Mouse (Mus musculus) limb, embryonic 14.5 days (tissue): ENCODE measurements at regions not wholly inside any gene's neighbourhood (a gene's known extent, or its start where the extent isn't known, plus 50 kb on each side); places are given as distances from the start of the nearest gene placed in this dataset.

Experiments used
- ATAC-seq: fragments of 200-750 bp; cut with Nextera tagmentation; 2 replicates; pipeline ENCODE4 v1.8.0; 2017; ENCODE audit warnings: low read depth, moderate number of reproducible peaks, moderate TSS enrichment; ENCODE audit not compliant: low FRiP score
- DNase-seq: peaks from one replicate; pipeline ENCODE4 v3.0.0-alpha.2; 2015; ENCODE audit warnings: low spot score
- H3K27ac ChIP-seq: fragments of 300-500 bp; sonication (generic); replicated peaks from 2 replicates; pipeline ENCODE4 v1.5.1; 2014; ENCODE audit warnings: low read depth, mild to moderate bottlenecking, low read length, moderate library complexity, mixed read lengths
- H3K27me3 ChIP-seq: fragments of 300-500 bp; sonication (generic); 2 replicates; pipeline ENCODE4 v1.6.1; 2014; ENCODE audit warnings: low read length, mixed read lengths; ENCODE audit not compliant: control insufficient read depth, insufficient read depth
- H3K36me3 ChIP-seq: fragments of 300-500 bp; sonication (generic); 2 replicates; pipeline ENCODE4 v1.6.1; 2014; ENCODE audit warnings: mild to moderate bottlenecking, low read length, moderate library complexity, mixed read lengths; ENCODE audit not compliant: control insufficient read depth, insufficient read depth
- H3K4me1 ChIP-seq: fragments of 300-500 bp; sonication (generic); 2 replicates; pipeline ENCODE4 v1.6.1; 2014; ENCODE audit warnings: antibody characterized with exemption, low read length, mixed read lengths; ENCODE audit not compliant: control insufficient read depth, insufficient read depth
- H3K4me2 ChIP-seq: fragments of 300-500 bp; sonication (generic); replicated peaks from 2 replicates; pipeline ENCODE4 v1.6.1; 2014; ENCODE audit warnings: low read depth, mild to moderate bottlenecking, low read length, moderate library complexity; ENCODE audit not compliant: severe bottlenecking
- H3K4me3 ChIP-seq: fragments of 300-500 bp; sonication (generic); replicated peaks from 2 replicates; pipeline ENCODE4 v1.5.1; 2014; ENCODE audit warnings: low read length
- H3K9ac ChIP-seq: fragments of 300-500 bp; sonication (generic); 2 replicates; pipeline ENCODE4 v1.6.1; 2014; ENCODE audit warnings: mild to moderate bottlenecking, low read depth, low read length, moderate library complexity; ENCODE audit not compliant: severe bottlenecking
- H3K9me3 ChIP-seq: fragments of 300-500 bp; sonication (generic); 2 replicates; pipeline ENCODE4 v1.6.1; 2016; ENCODE audit warnings: low read length; ENCODE audit not compliant: control insufficient read depth
- POLR2A ChIP-seq: fragments of 200-500 bp; IDR thresholded peaks from 2 replicates; pipeline ENCODE4 v1.8.0; 2012; ENCODE audit warnings: inconsistent platforms, mild to moderate bottlenecking, moderate library complexity, borderline replicate concordance; ENCODE audit not compliant: insufficient read depth, insufficient read length; ENCODE audit errors: extremely low read depth
- WGBS: fragments of 180-500 bp; shearing (Covaris S2); extraction: QIAGEN DNeasy Blood & Tissue Kit; methylation state at CpG from one replicate; pipeline ENCODE4 v1.1.7; 2014; 5-methylcytosine and 5-hydroxymethylcytosine counted together

- Histone ChIP-seq H3K4me1 (no peaks in the 10 kb centered on the region), H3K4me2 (no peak overlapping the region), H3K27me3 (no peaks in the 10 kb centered on the region), H3K4me3 (no peak overlapping the region), H3K27ac (no peak overlapping the region), H3K9ac (no peak overlapping the region), H3K9me3 (no peaks in the 10 kb centered on the region), H3K36me3 (no peaks in the 10 kb centered on the region)
- WGBS, result 79% methylated on average over 2 of the region's 2 CpGs
- no peak for TF ChIP-seq POLR2A
- ATAC-seq (no peak), DNase-seq (no peak)
These were observed 141.3 kb upstream of the Sp8 start for GRCm38 (mm10) chr12:118704826-118705225.

GRCm38 (mm10) chr12:118703730-118704129 is 142.4 kb upstream of the Sp8 start:
- Histone ChIP-seq H3K27ac (no peak overlapping the region), H3K36me3 (no peaks in the 10 kb centered on the region), H3K4me1 (no peaks in the 10 kb centered on the region), H3K9ac (no peak overlapping the region), H3K9me3 (no peaks in the 10 kb centered on the region), H3K4me3 (no peak overlapping the region), H3K4me2 (no peak overlapping the region), H3K27me3 (no peaks in the 10 kb centered on the region)
- no peak for TF ChIP-seq POLR2A
- DNase-seq, result no peak
- no peak for ATAC-seq
- WGBS, result 58% methylated on average over 12 of the region's 12 CpGs

GRCm38 (mm10) chr12:118703068-118703662 is 143.0 kb upstream of the Sp8 start:
- H3K4me2 ChIP-seq, result no peak overlapping the region
- H3K4me3 ChIP-seq, result no peak overlapping the region
- no peak overlapping the region for H3K9ac ChIP-seq
- no peak overlapping the region for H3K27ac ChIP-seq
- 32% methylated on average over 11 of the region's 11 CpGs for WGBS
- H3K4me1 ChIP-seq, result no peaks in the 10 kb centered on the region
- H3K36me3 ChIP-seq, result no peaks in the 10 kb centered on the region
- DNase-seq, result no peak
- ATAC-seq, result no peak
- H3K9me3 ChIP-seq, result no peaks in the 10 kb centered on the region
- no peak for TF ChIP-seq POLR2A
- no peaks in the 10 kb centered on the region for H3K27me3 ChIP-seq

- H3K36me3 ChIP-seq, result no peaks in the 10 kb centered on the region
- WGBS, result 70% methylated on average over 2 of the region's 2 CpGs
- H3K4me3 ChIP-seq, result no peak overlapping the region
- H3K9ac ChIP-seq, result no peak overlapping the region
- DNase-seq, result no peak
- no peak overlapping the region for H3K27ac ChIP-seq
- no peaks in the 10 kb centered on the region for H3K27me3 ChIP-seq
- H3K4me1 ChIP-seq, result no peaks in the 10 kb centered on the region
- H3K4me2 ChIP-seq, result no peak overlapping the region
- H3K9me3 ChIP-seq, result no peaks in the 10 kb centered on the region
- no peak for TF ChIP-seq POLR2A
- ATAC-seq, result no peak
These were observed 144.3 kb upstream of the Sp8 start for GRCm38 (mm10) chr12:118701838-118702237.

GRCm38 (mm10) chr12:118698110-118698509 is 148.0 kb upstream of the Sp8 start:
- no peak overlapping the region for H3K4me2 ChIP-seq
- H3K36me3 ChIP-seq, result no peaks in the 10 kb centered on the region
- no peak for TF ChIP-seq POLR2A
- ATAC-seq (no peak), DNase-seq (no peak)
- H3K27me3 ChIP-seq, result no peaks in the 10 kb centered on the region
- H3K4me3 ChIP-seq, result no peak overlapping the region
- H3K9ac ChIP-seq, result no peak overlapping the region
- H3K27ac ChIP-seq, result no peak overlapping the region
- no peaks in the 10 kb centered on the region for H3K9me3 ChIP-seq
- no peaks in the 10 kb centered on the region for H3K4me1 ChIP-seq

GRCm38 (mm10) chr12:118694701-118695100 is 151.4 kb upstream of the Sp8 start:
- Histone ChIP-seq H3K4me2 (no peak overlapping the region), H3K27me3 (no peaks in the 10 kb centered on the region), H3K9ac (no peak overlapping the region), H3K27ac (no peak overlapping the region), H3K4me3 (no peak overlapping the region), H3K9me3 (no peaks in the 10 kb centered on the region), H3K4me1 (no peaks in the 10 kb centered on the region), H3K36me3 (no peaks in the 10 kb centered on the region)
- TF ChIP-seq POLR2A, result no peak
- WGBS, result 84% methylated on average over 2 of the region's 2 CpGs
- DNase-seq (no peak), ATAC-seq (no peak)
